Mouse (Mus musculus): ENCODE data around the gene Tbcel.

Gene Tbcel

DNA sequence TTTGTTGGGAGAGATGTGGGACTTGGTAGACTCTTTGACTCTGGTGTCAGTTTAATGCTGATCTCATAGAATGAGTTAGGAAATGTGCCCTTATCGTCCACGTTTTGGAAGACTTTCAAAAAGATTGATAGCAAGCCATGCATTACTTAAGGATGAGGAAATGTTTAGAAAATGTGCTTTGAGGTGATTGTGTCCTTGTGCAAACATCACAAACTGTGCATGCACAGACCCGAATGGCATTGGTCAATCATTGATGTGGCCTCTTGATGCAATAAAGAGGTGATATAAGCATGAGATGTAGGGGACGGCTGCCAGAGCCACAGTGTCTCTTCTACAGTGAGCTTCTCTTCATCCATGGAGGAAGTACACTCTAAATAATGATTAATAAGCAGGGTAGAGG lies 20.7 kb downstream of the Tbcel start:
- DNase-seq (ENCODE audit: extremely low read depth, low read depth, low spot score) = no peak

DNA sequence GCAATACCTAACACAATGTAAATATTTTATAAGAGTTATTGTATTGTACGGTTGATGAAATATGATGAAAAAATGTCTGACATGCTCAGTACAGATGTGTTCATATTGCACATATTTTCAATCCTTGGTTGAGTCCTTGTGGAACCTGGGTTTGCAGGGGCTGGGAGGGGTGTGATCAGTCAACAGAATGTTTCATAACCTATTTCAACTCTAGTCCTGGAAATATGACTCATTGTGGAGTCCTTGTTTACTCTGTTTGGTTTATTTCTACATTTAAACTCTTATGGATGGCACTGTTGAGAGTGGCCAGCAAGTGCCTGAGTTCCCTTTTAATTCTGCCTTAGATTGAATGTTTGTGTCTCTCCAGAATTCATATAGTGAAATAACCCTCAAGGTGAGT lies 22.9 kb downstream of the Tbcel start:
- DNase-seq (ENCODE audit: extremely low read depth, low read depth, low spot score) = no peak

DNA sequence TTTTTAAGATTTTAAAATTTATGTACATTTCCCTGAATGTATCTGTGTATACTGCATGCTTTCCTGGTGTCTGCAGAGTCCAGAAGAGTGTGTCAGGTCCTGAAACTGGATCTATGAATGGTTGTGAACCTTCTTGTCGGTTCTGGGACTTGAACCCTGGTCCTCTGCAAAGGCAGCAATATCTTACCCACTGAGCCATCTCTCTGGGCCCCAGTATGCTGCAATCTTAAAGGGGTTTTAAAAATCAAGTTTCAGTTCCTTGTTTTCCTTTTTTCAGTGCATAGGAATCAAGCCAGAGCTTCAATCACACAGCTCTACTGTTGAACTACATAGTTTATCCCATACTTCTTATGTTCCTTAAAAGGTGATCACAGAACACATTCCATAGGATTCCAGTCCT lies 24.7 kb downstream of the Tbcel start:
- DNase-seq (ENCODE audit: extremely low read depth, low read depth, low spot score) = no peak

DNA sequence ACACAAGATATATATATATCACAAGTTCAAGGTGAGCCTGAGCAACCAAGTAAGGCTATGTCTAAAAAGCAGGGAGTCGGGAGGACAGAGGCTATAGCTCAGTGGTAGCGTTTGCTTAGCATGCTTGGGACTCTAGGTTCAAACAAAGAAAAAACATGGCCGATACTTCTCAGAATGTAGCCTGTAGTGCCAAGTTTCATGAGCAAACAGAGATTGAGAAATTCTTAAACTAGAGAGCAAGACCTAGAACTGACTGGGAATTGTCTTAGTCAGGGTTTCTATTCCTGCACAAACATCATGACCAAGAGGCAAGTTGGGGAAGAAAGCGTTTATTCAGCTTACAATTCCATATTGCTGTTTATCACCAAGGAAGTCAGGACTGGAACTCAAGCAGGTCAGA lies 31.4 kb downstream of the Tbcel start:
- DNase-seq (ENCODE audit: extremely low read depth, low read depth, low spot score) = no peak

DNA sequence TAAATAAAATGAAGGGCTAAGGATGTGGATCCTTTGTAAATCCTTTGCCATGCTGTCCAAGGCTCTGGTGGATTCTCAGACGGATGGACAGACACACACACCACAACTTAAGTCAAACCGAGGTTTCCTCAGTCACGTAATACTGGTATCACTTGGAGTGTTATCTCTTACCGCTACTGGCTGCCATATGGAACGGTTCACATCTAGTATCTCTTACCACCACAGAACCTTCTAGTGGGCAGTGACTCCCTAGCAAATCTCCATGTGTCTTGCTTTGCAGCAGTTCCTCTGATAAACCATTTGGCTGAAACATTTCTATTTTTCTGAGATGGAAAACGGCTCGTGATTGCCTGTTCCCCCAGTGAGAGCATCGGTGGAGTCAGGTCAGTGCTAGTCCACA lies 33.4 kb downstream of the Tbcel start:
- no peak for DNase-seq (ENCODE audit: extremely low read depth, low read depth, low spot score)

DNA sequence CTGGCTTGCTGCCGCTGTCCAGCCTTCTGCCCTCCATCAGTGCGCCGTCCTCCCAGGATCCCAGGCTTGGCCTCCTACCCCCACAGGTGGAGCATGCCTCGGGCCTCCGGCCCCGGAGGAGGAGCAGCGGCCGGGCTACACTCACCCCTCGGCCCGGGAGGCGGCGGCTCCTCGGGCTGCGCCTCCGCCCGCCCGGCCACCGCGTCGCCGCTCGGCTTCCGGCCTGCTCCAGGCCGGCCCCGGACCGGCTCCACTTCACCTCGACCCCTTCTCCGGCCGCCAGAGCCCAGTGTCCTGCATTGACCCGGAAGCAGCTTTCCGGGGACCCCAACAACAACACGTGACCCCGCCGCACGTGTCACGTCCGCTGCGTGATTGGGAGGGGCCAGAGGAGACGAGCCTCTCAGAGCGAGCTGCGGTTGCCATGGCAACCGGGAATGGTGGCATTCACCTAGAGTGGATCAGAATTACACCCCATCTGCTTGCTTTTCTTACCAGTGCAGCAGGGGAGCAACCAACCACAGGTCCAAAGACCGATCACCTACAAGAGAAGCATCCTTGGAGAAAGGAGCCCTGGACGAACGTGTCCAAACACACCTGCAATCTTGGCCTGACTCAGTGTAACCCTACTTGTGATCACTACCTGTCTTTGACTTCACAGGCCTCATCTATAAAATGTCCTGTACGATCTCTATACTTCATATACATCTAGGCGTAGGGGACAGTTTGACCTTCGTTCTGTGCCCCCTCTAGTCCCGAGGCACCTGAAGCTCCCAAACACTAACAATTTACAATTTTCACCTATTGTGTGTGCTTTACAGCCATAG lies 35.5 kb downstream of the Tbcel start:
- no peak for DNase-seq (ENCODE audit: extremely low read depth, low read depth, low spot score)

DNA sequence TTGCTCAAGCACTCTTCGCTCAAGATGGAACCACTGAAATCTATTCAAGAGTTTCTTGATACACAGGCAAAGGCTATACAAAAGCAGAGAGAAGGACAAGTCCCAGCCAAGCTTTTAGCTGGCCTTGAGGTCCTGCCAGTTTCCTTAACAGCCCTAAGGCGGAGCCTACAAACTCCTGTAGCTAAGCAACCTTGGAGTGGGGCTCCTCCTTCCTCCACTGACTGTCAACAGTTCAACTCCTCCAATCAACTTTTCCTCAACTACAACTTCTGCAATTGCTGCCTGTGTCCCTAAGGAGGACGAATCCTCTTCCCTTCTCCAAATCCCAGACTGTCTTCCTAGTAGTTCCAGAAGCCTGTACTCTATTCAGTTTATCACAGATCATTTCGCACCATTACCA lies 36.4 kb downstream of the Tbcel start:
- no peak for DNase-seq (ENCODE audit: extremely low read depth, low read depth, low spot score)

DNA sequence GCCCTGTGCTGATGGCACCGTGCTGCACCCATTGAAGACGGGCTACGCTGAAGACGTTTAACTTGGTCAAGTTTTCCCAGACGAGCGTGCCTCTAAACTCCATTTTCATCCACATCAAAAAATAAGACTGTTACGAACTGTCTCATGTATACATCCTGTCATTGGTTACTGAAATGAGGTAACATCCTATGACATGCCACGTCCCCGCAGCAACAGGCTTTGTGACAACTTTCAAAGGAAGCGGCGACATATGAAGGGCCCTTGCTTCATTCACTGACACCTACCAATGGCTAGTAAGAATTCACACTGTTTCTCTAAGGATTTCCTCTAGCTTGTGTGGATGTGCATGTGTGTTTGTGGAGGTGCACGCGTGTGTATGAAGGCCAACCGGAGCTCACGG lies 38.3 kb downstream of the Tbcel start:
- DNase-seq (ENCODE audit: extremely low read depth, low read depth, low spot score) = no peak

DNA sequence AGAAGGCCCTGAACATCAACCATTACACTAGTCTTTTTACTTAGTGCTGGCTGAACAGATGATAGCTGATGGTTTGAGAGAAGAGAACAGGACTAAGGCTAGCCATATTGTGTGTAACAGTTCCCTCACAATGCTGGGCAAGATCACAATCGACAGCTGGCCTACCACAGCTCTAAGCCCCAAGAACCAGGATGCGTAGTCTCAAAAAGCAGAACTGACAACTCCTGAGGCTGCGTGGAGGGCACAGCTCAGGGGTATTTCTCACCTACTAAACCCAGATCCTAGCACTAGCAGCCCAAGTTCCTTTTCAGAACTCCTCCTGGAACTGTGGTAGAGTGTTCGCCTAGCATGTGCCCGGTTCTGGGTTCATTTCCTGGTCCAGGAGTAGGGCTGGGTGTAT lies 39.2 kb downstream of the Tbcel start:
- no peak for DNase-seq (ENCODE audit: extremely low read depth, low read depth, low spot score)

DNA sequence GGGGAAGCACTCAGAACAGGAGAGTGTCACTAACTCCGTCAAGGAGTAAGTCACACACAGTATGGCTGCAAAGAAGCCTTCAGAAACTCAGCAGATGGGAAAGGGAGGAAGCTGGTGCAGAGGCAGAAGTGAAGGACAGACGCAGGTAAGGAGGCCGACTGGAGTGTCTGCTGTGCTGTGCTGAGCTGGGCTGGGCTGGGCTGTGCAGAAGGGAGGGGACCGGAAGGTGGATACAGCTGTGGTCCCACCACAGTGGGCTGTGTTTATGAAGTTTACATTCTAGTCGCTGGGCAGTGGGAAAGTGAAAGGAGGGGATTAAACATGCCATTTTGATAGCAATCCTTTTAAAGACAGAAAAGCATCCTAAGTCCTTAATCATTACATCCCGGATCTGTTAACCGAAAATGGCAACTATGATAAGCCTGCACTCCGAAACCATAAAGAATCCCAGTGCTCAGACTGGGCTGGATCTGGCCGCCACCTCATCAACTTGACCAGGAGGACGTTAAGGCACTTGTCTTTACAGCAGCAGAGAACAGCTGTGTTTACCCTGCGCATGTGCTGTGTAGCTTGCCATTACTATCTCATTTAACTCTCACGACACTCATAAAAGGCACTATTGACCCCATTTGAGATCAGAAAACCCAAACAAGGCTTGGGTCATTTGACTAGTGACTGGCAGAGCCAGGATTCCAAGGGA lies 40.3 kb downstream of the Tbcel start:
- no peak for DNase-seq (ENCODE audit: extremely low read depth, low read depth, low spot score)

DNA sequence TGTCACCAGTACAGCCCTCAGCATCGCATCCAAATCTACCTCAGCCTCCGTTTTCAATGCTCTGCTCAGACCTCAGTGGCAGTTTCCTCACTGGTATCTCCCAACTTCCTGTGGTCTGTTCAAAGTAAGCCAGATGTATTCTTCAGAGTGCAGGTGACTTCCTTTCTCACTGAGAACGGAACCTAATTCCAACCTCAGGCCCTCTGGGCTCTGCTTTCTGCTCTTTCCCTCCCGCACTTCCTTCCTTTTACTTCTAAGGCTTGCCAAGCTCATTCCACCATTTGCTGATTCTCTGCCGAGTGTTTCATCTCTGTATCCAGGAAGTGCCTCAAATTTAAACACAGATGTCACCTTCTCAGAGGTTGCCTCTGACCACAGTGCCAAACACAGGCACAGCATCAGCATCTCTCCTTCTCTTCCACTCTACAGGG lies 41.9 kb downstream of the Tbcel start:
- DNase-seq (ENCODE audit: extremely low read depth, low read depth, low spot score) = no peak

DNA sequence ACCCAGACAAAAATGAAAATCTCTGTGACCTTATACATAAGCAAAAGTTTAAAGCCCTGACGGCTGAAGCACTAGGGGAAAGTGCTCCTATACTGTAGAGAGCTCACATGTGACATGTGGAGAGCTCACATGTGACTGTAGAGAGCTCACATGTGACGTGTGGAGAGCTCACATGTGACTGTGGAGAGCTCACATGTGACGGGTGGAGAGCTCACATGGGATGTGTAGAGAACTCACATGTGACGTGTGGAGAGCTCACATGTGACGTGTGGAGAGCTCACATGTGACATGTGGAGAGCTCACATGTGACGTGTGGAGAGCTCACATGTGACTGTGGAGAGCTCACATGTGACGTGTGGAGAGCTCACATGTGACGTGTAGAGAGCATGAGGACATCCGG lies 43.4 kb downstream of the Tbcel start:
- DNase-seq (ENCODE audit: extremely low read depth, low read depth, low spot score) = no peak

DNA sequence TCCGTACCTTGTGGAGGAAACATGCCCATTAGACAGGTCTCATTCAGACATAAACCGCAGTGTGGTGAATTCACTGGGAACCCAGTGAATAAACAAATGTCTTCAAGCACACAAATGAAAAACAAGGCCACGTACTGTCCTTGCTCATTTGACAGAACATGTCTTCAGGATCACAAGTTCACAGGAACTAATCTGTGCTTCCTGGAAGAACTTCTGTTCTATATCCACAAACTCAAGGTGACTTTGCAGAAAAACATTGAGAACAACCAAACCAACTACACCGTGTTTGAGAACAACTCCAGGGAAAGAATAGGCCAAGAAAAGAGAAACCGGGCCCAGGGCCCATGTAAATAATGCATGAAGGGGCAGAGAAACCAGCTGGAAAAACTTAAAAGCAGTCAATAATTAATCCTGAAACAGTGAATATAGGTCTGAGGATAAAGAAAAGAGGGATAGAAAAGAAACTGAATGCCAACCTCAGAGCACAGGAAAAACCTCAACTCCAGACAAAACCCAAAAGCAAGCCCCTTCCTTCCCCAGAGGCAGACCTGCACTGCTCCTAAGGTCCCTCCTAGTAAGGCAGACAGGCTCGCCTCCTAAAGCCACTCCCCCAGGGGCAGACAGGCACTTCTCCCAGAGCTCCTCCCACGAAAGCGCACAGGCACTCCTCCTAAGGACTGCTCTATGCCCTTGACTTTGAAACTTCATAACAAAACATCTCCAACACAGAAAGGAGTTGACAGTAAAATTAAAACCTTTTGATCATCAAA lies 44.2 kb downstream of the Tbcel start:
- DNase-seq (ENCODE audit: extremely low read depth, low read depth, low spot score) = no peak

DNA sequence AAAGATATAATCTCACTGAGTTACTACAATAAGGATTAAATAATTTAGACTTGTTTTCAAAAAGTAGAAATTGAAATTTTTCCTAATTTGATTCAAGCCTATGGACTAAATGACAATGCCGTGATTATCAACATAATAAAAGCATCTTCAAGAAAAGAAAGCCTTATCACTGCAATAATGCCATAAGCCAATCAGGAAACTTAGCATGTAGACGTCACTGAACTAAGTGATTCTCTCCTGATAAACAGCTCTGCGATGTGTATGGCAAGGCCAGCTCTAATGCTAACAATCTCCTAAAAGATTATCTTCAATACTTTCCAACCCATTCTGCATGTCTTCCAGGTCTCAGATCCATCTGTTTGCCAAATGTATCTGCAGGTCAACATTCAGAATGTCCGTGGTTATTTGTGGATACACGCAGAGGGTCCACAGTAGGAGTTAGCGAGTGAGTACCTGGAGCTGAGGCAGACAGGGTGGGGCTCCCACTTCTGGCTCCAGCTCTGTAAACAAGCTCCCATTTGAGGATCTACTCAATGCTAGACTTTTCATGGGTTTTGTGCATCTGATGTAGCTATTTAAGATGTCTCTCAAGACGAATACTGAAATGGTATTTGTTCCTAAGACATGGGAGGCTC lies 44.9 kb downstream of the Tbcel start:
- DNase-seq (ENCODE audit: extremely low read depth, low read depth, low spot score) = no peak

DNA sequence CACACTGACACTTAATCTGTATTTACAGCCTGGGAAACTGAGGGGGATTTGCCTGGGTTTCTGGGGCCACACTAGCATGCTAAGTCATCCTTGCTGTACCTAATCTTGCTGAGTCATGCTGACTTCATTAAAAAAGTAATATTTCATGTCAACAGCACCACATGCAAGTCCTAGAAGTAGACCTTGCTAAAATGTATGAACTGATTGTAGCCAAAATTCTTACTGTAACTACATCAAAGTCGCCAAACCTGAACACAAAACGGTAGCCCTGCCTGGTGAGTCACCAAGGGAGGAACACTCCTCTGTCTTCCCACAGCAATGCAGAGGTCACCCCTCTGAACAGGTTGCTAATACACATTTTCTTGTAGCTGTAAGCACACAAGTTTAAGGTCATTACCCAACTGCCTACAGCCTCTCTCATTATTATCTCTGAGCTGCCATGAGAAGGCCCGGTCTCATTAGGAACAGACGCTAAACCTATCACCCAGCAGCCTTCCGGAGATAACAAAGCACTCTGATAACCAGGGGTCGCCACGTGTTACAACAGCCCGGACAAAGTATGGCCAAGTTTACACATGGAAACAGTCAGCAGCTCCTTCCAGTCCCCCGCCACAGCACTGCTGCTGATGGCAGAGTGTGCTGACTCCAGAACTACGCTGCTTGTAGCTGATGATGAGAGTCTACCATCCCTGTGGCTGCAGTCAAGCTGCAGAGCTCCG lies 46.1 kb downstream of the Tbcel start:
- DNase-seq (ENCODE audit: extremely low read depth, low read depth, low spot score) = no peak

DNA sequence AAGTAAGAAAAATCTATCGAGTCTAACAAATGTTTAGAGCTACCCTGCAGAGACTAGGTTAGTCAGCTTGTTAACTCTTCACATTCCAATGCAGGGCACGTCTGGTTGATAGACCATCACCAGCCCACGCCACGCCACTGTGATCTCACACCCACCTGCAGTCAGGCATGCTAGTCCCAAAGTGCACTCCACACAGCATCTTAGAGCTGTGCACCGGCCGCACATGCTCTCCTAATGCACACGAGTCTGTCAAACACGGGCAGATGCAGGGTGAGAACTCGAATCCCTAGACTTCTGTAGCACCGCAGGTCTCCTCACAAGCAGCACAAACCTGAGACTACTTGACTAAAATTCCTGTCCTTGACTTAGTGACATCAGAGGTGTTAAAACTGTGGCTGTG lies 47.3 kb downstream of the Tbcel start:
- DNase-seq (ENCODE audit: extremely low read depth, low read depth, low spot score) = no peak

DNA sequence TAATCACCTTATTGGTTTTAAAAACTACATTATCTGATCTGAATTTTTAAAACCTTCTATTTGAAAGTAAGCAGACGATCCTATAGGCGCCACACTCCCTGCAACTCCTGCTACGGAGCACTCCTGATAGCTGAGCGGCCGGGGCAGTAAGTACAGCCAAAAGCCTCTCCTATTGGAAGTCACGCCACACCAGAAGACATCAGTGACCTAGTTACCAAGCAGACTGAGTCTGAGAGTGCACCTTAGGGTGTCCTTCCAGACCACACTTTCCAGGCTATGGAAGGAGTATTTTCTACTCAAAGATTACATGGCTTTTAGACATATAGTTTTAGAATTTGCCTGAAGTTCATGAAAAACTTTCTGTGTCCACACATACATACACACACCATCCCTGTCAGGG lies 47.9 kb downstream of the Tbcel start:
- DNase-seq (ENCODE audit: extremely low read depth, low read depth, low spot score) = no peak

DNA sequence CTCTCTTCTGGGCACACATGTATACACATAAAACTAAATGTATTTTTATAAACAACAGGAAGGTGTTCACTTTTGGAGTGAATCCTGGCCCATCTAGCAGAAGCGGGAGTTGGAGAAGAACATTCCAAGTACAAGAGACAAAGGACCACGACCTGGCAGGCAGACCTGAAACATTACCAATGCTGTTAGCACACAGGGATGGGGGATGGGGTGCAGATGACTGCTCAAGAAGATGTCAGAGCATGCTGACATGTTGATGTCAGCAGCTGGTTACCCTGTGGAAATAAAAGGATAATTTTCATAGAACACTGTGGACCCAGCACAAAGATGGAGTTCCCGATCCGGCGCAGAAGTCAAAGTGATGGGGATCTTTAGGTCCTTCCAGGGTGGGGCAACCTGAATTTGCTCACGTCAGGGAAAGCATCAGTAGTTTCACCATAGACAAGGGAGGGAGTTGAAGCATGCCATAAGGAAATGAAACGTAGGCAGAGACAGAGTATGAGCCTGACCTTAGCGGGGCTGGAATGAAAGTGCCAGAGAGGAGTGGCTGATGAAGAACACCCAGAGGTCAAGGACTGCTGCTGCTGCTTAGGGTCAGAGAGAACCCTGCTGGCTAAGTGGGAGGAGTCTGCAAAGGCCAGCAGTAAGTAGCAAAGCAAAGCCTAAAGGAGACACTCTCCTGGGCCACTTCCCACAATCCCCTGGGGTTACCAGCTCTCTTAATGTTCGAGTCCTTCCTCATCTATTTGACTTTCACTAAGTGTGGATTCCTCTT lies 48.7 kb downstream of the Tbcel start:
- no peak for DNase-seq (ENCODE audit: extremely low read depth, low read depth, low spot score)

DNA sequence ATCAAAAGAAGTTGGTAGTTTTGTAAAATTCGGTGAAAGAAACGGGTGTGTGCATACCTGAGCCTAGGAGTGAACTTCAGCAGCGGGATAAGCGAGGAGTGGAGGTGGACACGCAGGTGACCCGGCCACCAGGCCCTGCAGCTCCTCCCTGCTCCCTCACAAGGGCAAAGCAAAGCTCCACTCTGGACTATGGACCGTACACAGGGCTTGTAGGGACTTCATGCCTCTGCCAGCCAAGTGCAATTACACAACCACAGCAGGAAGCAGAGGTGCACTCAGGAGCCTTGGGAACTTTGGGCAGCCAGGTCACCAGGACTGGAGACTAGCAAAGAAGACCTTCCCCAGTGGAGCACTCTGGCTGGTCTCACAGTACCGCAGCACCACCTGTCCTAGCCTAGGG lies 50.1 kb downstream of the Tbcel start:
- no peak for DNase-seq (ENCODE audit: extremely low read depth, low read depth, low spot score)

DNA sequence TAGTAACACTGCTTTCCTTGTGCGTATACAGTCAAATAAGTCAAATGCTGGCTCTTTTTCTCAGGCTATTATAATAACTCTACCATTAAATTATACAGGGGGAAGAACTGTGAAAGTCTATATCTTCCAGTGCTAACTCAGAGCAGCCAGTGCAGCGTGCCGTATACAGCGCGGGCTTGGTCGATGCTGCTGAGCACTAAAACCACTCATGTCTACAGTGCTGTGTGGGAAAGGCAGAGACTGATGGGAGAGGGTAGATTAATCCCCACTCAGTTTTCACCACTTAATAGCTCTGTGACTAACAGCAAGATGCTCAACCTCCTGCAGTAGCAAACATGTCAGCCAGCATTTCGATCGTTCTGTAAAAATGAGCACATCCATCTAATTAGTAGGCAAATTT lies 53.2 kb downstream of the Tbcel start:
- no peak for DNase-seq (ENCODE audit: extremely low read depth, low read depth, low spot score)
